Comparison of ENCODE assay signal across 7 mouse cellular contexts in genomic region chr7:99140984-99141918, GRCm38 (mm10). TPM values are rescaled to one million over a fixed set of nuclear protein-coding genes. Genes with fewer than 3 reads are reported as not detected.
DNase-seq lines count a peak whose midpoint lies in the region; ATAC-seq lines count a peak whose summit lies in the region.

Uvrag (minus strand) TSS chr7:99141141.

- H3K4me3 ChIP-seq in intestine, embryonic 16.5 days (ENCODE audit: low read length): peak within 1 kb of the TSS; percentile 97
- H3K4me3 ChIP-seq in midbrain, embryonic 11.5 days (ENCODE audit: low read depth, low read length): peak within 1 kb of the TSS; percentile 92

- H3K9ac ChIP-seq in intestine, embryonic 16.5 days (ENCODE audit: low read depth, low read length): peak within 1 kb of the TSS; percentile 97
- peak within 1 kb of the TSS; percentile 80 for H3K9ac ChIP-seq in midbrain, embryonic 11.5 days (ENCODE audit: low read length)

- intact Hi-C loops in left cerebral cortex, postnatal 36 days (cut with DNase I): no loop called here

- no peaks in the 10 kb centered on the region for H3K9me3 ChIP-seq in intestine, embryonic 16.5 days (ENCODE audit: control insufficient read depth, low read length)
- H3K9me3 ChIP-seq in midbrain, embryonic 11.5 days (ENCODE audit: control insufficient read depth, low read length): no peaks in the 10 kb centered on the region

- peak within 1 kb of the TSS; percentile 81 for H3K4me2 ChIP-seq in intestine, embryonic 16.5 days (ENCODE audit: low read depth, low read length)
- H3K4me2 ChIP-seq in midbrain, embryonic 11.5 days: peak within 1 kb of the TSS; percentile 72

- H3K36me3 ChIP-seq in intestine, embryonic 16.5 days (ENCODE audit: control insufficient read depth, insufficient read depth, low read length): no peaks in the 10 kb centered on the region
- H3K36me3 ChIP-seq in midbrain, embryonic 11.5 days (ENCODE audit: control insufficient read depth, insufficient read depth, low read length): no peaks in the 10 kb centered on the region

- peak; percentile 99 for DNase-seq in adrenal gland, adult 8-10 months
- DNase-seq in embryo, embryonic 9.5 days (ENCODE audit: extremely low spot score): peak; percentile 99
- peak; percentile 96 to 98 for DNase-seq in gastrocnemius, postnatal 4 days (ENCODE audit: low spot score in 2 of 2)
- peak; percentile 99 to 100 for DNase-seq in left cerebral cortex, postnatal 36 days (ENCODE audit: low spot score in 2 of 2)
- DNase-seq in midbrain, embryonic 11.5 days (ENCODE audit: low spot score, missing footprints): peak; percentile 100
- peak; percentile 99 for DNase-seq in skeletal muscle tissue, adult 2 months (ENCODE audit: low read depth, low spot score)

- peaks cover 16% of the 10 kb centered on the region for H3K4me1 ChIP-seq in intestine, embryonic 16.5 days (ENCODE audit: control insufficient read depth, insufficient read depth, low read length)
- H3K4me1 ChIP-seq in midbrain, embryonic 11.5 days (ENCODE audit: control insufficient read depth, insufficient read depth, low read length): peaks cover 12% of the 10 kb centered on the region

- ATAC-seq in intestine, embryonic 16.5 days: peak; percentile 98
- peak; percentile 99 for ATAC-seq in midbrain, embryonic 11.5 days (ENCODE audit: low FRiP score)

- WGBS in intestine, embryonic 16.5 days: under 1% methylated on average over 51 of the region's 51 CpGs
- WGBS in midbrain, embryonic 11.5 days: under 1% methylated on average over 51 of the region's 51 CpGs

- H3K27me3 ChIP-seq in intestine, embryonic 16.5 days (replicated peaks; ENCODE audit: control insufficient read depth, insufficient read depth, low read length): no peaks in the 10 kb centered on the region
- H3K27me3 ChIP-seq in midbrain, embryonic 11.5 days (ENCODE audit: control insufficient read depth, insufficient read depth, low read length): no peaks in the 10 kb centered on the region

- peak within 1 kb of the TSS; percentile 92 for H3K27ac ChIP-seq in intestine, embryonic 16.5 days (ENCODE audit: low read length)
- H3K27ac ChIP-seq in midbrain, embryonic 11.5 days (ENCODE audit: low read depth, low read length): peak within 1 kb of the TSS; percentile 45

RNA-seq across cellular contexts. Expression of gene Uvrag, which starts in this region (rescaled TPM):
- 10 to 100 TPM; 32.5 to 46.9 (median 40.3) TPM for total RNA-seq in adrenal gland, adult 8-10 months (2022)
- 10 to 100 TPM; 28.9 to 30.4 TPM for total RNA-seq in gastrocnemius, postnatal 4 days (2021)
- polyA plus RNA-seq in intestine, embryonic 16.5 days (2015; fragmentation: Nextera tagmentation; extraction: Ambion mirVana): 17.4 and 18.3 TPM in 2 replicates
- total RNA-seq in left cerebral cortex, postnatal 36 days (2021): 10 to 100 TPM; 50.2 to 54.0 TPM
- 10.1 and 11.4 TPM in 2 replicates for polyA plus RNA-seq in midbrain, embryonic 11.5 days (2014; fragmentation: Nextera tagmentation; extraction: Ambion mirVana)

Comparison
In these comparisons a context has a peak if more than half of its experiments do, and no peak if none do; other contexts are left out.
1. Peak in every context shown above with its lines: DNase-seq, ATAC-seq, H3K4me3 ChIP-seq and H3K27ac ChIP-seq.